Mouse (Mus musculus): ENCODE data around the gene Syt1.

The Syt1 gene

GRCm38 (mm10) chr10:108652066-108652465 is 358.7 kb downstream of the Syt1 start:
- DNase-seq (ENCODE audit: low read depth in 2 of 2, low spot score in 2 of 2): no peak

- DNase-seq (ENCODE audit: low read depth in 2 of 2, low spot score in 2 of 2): no peak
These were observed 361.6 kb downstream of the Syt1 start for GRCm38 (mm10) chr10:108649174-108649573.

- DNase-seq (ENCODE audit: low read depth in 2 of 2, low spot score in 2 of 2): no peak
These were observed 366.9 kb downstream of the Syt1 start for GRCm38 (mm10) chr10:108643915-108644314.

GRCm38 (mm10) chr10:108638095-108638494 is 372.7 kb downstream of the Syt1 start:
- no peak for DNase-seq (ENCODE audit: low read depth in 2 of 2, low spot score in 2 of 2)

- DNase-seq (ENCODE audit: low read depth in 2 of 2, low spot score in 2 of 2): no peak
These were observed 374.7 kb downstream of the Syt1 start for GRCm38 (mm10) chr10:108636086-108636485.

GRCm38 (mm10) chr10:108635616-108636015 is 375.2 kb downstream of the Syt1 start:
- no peak for DNase-seq (ENCODE audit: low read depth in 2 of 2, low spot score in 2 of 2)

- DNase-seq (ENCODE audit: low read depth in 2 of 2, low spot score in 2 of 2): no peak
These were observed 379.9 kb downstream of the Syt1 start for GRCm38 (mm10) chr10:108630841-108631240.

GRCm38 (mm10) chr10:108626404-108626803 is 384.4 kb downstream of the Syt1 start:
- no peak for DNase-seq (ENCODE audit: low read depth in 2 of 2, low spot score in 2 of 2)

GRCm38 (mm10) chr10:108623002-108623401 is 387.8 kb downstream of the Syt1 start:
- no peak for DNase-seq (ENCODE audit: low read depth in 2 of 2, low spot score in 2 of 2)

- DNase-seq (ENCODE audit: low read depth in 2 of 2, low spot score in 2 of 2): no peak
These were observed 390.9 kb downstream of the Syt1 start for GRCm38 (mm10) chr10:108619861-108620260.

- DNase-seq (ENCODE audit: low read depth in 2 of 2, low spot score in 2 of 2): no peak
These were observed 391.6 kb downstream of the Syt1 start for GRCm38 (mm10) chr10:108619217-108619616.

- no peak for DNase-seq (ENCODE audit: low read depth in 2 of 2, low spot score in 2 of 2)
These were observed 400.6 kb downstream of the Syt1 start for GRCm38 (mm10) chr10:108610057-108610644.

GRCm38 (mm10) chr10:108601672-108602412 is 408.9 kb downstream of the Syt1 start:
- no peak for DNase-seq (ENCODE audit: low read depth in 2 of 2, low spot score in 2 of 2)

- DNase-seq (ENCODE audit: low read depth in 2 of 2, low spot score in 2 of 2): no peak
These were observed 410.1 kb downstream of the Syt1 start for GRCm38 (mm10) chr10:108600693-108601092.

- no peak for DNase-seq (ENCODE audit: low read depth in 2 of 2, low spot score in 2 of 2)
These were observed 413.4 kb downstream of the Syt1 start for GRCm38 (mm10) chr10:108597385-108597784.

GRCm38 (mm10) chr10:108596162-108596927 is 414.4 kb downstream of the Syt1 start:
- no peak for DNase-seq (ENCODE audit: low read depth in 2 of 2, low spot score in 2 of 2)

- no peak for DNase-seq (ENCODE audit: low read depth in 2 of 2, low spot score in 2 of 2)
These were observed 421.4 kb downstream of the Syt1 start for GRCm38 (mm10) chr10:108589355-108589754.

- no peak for DNase-seq (ENCODE audit: low read depth in 2 of 2, low spot score in 2 of 2)
These were observed 421.9 kb downstream of the Syt1 start for GRCm38 (mm10) chr10:108588924-108589323.

GRCm38 (mm10) chr10:108583694-108584093 is 427.1 kb downstream of the Syt1 start:
- no peak for DNase-seq (ENCODE audit: low read depth in 2 of 2, low spot score in 2 of 2)

- DNase-seq (ENCODE audit: low read depth in 2 of 2, low spot score in 2 of 2): no peak
These were observed 428.4 kb downstream of the Syt1 start for GRCm38 (mm10) chr10:108582397-108582730.

GRCm38 (mm10) chr10:108581555-108582396 is 429.0 kb downstream of the Syt1 start:
- no peak for DNase-seq (ENCODE audit: low read depth in 2 of 2, low spot score in 2 of 2)
